Mouse (Mus musculus) layer of hippocampus, adult 11-12 months (tissue): Measurements from ENCODE around the gene Mien1.

ENCODE experiments used
- DNase-seq: peaks from one replicate; pipeline ENCODE4 v3.0.0; 2022; ENCODE audit warnings: low spot score

Gene Mien1

DNA sequence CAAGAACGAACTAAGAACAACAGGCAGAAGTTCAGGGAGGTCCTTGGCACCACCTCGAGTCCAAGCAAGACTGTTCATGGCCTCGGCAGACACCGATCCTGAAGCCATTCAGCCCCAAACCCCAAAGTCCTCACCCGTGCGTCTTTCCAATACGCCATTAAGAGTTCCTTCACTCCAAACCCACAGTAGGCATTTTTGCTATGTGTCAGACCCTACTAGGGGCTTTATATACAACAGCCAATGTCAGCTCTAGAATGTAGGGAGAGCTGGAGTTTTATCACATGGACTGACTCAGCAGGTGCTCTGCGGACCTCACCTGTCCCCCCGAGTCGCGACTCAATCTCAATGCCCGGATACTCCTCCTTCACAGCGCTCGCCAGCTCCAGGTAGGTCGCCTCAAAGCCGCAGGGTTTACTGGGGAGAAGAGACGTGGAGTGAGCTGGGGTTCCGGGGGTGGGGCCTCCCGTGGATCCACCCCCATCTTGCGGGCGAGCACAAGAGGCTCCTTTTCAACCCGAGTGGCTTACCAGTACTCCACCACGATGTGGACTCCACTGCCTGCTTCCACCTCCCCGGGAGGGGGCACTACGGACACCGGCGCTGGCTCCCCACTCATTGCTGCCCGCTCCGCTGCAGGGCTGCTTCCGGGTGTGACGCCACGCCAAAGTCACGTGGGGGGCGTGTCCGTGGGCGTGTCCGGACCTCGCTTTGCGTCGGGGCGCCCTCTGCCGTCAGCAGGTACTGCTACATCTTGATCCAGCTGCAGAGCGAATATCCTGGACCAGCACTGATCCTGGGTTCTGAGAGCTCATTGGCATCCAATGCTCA lies at the start of gene Mien1:
Gene Mien1, minus strand, starts transcription at position 661 of the 828 bp plus-strand sequence.
- peak; percentile 94 for DNase-seq

DNA sequence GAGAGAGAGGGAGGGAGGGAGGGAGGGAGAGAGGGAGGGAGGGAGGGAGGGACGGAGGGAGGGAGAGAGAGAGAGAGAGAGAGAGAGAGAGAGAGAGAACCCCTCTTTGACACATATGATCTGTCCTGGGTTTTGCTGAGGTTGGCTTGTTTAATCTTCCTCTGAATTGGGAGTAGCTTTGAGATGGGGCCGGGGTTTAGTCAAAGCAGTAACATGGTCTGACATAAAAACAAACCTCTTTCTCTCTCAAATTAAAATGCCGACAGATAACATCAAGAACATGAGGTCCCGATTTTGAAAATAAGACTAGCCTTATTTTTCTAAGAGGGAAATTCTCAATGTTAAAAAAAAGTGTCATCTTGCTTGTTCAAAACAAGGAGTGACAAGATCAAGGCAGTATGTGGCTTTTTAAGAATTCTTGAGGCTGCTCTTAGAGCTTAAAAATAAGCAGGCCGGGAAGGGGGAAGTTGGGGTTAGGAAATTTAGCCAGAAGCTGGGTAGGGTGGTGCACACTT lies 48.8 kb upstream of the Mien1 start:
- no peak for DNase-seq

DNA sequence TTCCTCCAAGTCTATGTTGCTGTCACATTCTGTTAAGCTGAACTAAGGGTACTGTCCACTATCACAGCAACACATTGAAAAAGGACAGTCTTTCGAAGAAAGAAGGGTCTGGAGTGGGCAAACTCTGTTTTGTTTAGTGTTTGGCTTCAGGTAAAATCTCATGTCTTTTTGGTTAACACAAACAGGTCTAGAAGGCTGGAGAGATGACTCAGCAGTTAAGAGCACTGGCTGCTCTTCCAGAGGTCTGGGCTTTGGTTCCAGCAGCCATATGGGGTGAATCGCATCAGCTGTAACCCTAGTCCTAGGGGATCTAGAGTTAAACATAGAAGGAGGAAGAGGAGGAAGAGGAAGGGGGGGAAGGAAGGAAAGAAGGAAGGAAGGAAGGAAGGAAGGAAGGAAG lies 47.0 kb upstream of the Mien1 start:
- no peak for DNase-seq

DNA sequence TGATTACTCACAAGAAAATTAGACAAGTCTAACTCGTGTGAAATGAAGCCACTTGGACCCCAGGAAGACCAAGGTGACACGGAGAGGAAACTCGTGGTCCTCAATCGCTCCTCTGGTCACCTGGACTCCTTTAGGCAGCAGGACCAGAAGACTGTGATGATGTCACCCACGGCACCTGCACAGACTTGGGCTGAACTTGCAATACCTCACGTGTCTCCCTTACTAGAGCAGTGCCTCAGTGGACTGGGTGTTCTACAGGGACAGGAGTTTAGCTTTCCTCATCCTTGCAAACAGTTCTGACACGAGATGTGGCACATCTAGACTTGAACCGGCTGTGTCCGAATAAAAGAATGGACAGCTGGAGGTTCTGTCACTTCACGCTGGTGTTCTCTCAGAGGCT lies 43.3 kb upstream of the Mien1 start:
- no peak for DNase-seq

DNA sequence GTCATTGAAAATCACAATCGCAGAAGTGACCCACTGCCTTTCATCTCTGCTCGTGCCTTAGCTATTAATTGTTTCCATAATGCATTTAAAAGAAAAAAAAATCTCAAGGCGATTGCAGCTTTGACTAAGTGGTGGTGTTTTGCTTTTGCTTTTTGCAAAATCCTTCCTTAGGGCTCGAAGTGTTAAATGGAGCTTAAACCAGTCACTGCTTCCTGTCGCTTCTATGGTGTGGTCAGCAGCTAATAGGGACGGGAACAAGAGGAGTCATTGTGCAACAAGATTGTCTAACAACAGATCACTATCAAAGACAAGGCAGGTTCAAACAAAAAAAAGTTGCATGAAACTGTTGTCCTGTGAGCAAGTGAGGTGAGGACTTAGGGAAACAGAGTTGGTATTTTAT lies 42.4 kb upstream of the Mien1 start:
- DNase-seq = no peak

DNA sequence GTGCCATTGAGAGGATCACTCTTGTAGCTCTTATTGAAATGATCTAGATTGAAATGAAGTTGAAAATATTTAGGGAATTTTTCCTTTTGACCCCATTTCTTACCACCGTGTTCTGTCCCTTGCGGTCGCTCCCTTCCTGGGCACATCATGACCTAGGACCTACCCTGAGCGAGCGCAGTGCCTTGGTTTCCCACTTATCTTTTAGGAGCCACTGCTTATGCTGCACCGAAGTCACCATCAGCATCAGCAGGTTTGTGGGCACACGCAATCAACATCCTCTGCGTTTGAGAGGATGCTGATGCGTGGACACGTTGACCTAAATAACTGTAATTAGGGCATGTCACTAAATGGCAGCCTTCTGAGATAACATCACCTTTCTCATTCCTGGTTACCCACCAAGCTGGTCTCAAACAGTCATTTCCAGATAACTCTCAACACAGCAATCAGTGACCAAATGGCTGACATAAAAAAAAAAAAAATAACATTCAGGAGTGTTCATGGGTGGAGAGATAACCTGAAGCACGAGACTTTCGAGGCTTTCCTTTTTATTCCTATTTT lies 41.2 kb upstream of the Mien1 start:
- DNase-seq = no peak

DNA sequence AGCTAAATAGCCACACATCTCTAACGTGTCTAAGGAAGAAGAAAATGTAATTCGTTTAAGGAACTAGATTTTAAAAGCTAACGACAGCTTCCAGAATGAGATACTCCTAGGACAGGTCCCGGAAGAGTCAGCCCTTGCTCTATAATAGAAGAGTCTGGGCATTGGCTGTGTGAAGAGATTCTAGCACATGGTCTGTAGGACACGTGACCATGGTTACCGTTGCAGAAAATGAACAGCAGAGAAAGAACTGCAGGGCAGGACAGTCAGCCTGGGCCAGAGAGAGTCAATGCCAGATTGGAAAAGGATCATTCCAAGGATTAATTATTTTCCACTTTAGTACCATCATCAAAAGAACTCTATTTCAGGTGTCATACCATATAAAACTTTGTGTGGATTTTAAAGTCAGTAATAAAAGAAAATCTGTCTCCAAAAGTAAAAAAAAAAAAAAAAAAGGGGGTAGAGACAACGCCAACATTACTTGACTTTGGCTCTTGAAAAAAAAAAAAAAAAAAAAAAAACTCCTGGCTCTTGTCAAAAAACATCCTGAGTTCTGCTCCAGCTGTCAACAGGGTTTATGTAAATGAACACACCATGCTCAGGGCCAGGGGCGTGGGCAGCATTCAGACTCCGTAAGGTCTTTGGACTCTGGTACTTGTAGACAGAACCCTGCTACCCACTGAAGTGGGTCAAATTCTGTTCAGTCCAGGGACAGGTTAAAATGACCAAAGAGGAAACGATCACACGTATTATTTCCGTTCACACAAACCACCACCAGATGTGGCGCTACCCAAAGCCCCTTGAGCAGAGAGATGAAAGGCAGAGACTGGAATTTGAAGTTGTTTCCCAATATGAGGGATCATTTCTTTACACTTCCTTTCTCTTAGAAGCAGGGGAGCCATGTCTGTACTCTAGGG lies 40.5 kb upstream of the Mien1 start:
- DNase-seq = no peak

DNA sequence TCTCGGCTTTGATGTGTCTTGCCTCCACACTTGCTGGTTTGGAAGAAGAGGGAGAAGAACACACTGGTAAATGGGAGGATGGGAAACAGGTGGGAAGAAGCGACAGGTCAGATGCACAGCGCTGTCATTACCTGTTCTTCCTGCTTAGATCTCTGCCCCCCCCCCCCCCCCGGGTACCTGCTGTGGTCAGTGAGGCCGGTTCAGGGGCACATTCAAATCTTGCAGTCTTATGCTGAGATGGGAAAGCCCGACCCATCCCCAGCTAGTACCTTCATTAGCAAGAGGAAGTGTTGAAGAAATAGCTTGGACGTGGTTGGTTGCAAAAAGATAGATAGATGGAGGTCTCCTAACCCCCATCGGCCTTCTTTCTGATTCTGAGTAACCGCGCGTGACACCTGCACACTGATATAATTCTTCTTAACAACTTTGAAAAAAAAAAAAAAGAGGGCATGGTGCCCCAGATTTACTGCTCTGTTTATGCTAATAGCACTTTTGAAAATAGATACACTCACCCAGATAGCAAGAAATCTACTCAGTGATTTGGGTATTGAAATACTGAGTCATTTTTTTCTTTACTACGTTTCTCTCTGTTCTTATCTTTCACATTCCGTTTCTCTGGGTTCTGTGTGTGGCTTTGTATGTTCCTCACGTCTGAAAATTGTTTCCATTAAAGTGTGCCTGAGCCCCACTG lies 38.4 kb upstream of the Mien1 start:
- DNase-seq = no peak

DNA sequence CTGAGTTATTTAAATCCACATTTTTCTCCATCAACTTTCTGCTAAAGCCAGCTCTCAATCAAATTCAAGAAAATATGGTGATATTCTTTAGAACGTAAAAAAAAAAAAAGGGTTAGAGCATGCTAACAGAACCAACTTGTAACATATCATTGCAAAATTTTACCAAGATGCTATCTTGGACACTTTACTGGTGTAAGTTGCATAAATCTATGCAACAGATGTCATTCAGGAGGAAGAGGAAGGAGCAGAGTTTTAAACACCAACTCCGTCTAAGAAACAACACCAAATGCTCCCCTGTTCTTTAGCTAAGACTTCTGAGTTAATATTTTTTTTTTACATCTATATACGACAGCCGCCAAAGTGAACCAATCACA lies 37.6 kb upstream of the Mien1 start:
- DNase-seq = no peak

DNA sequence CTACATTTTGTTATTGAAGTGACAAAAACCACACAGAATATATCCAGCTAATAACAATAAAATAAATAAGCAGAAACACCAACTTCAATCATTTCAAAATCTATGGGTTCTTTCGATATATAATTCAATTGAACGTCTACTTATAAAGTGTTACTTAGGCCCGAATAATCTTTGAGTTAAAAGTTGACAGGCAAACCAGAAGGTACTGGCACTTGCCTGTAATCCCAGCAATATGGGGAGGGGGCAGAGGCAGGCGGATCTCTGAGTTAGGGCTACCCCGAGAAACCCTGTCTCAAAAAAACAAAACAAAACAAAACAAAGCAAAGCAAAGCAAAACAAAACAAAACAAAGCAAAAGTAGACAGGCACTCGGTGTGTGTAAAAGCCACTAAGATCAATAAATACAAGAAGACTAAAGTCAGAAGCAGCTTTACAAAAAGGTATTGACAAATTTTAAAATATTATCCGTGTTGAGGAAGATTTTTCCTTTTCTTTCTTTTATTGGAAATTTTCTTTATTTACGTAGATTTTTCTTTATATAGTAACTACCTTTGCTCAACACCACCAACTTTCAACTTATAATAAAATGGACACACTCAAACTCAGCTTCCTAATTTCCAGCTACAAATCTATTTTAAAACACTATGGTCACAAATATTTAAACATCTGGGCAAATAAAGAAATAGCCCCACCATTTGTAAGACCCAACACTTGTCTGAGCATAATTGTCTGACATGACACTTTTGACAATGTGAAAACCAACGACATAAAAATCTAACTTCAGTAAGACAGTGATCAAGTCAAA lies 37.0 kb upstream of the Mien1 start:
- no peak for DNase-seq

DNA sequence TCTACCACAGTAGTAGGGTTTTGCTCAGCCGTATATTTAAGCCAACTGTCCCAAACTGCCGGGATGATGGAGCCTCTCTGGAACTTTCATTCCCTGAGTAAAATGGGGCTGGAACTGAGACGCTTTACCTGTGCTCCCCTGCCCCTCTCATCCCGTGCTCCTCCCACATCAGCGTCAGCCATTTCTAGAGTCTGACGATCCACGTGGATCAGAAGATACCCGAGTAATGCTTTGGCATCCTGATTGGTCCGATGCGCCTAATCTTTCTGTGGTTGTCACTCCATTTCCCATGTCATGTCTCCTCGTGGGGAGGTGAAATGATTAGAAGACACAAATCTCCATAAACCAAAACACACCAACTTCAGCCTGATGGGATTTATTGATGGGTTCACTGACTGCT lies 36.2 kb upstream of the Mien1 start:
- DNase-seq = no peak

DNA sequence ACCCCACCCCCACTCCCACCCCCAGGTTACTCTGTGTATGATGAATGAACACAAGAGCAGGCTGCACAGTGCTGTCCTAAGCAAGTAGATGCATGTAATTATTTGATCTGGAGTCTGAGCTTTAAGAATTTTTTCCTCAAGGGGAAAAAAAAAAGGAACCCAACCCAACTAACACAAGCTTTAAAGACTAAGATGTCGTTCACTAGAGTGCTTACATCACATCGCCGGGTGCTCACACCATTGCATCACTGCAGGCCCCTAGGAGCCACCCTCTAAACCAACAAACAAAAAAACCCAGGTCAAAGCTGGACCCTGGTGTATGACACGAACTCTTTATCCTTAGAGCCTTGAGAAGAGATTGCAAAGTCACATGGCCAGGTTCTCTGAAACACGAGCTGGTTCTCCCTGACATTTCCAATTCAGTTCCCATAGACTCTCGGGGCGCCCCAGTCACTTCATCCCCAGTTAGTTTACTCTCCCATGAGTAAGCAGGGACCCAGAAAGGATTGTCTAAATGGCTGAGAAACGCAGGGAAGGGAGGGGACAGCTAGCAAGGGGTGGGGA lies 35.2 kb upstream of the Mien1 start:
- DNase-seq = no peak

DNA sequence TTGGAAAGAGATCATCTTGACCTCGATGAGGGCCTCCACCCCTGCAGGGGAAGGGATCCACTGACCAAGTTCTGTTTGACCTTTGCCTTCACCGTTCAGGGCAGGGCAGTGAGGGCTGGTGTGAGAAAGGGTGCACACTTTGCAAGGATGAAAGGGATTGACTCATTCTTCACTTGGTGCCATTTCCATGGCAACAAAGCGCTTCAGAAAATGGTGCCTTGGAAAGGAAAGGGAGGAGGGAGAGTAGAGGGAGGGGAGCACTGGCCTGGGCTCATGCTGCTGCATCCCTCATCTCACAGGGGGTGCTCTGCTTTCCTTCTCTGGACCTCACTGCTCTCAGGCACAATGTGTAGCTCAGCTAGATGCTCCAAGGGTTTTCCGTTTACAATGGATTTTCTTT lies 33.9 kb upstream of the Mien1 start:
- no peak for DNase-seq

DNA sequence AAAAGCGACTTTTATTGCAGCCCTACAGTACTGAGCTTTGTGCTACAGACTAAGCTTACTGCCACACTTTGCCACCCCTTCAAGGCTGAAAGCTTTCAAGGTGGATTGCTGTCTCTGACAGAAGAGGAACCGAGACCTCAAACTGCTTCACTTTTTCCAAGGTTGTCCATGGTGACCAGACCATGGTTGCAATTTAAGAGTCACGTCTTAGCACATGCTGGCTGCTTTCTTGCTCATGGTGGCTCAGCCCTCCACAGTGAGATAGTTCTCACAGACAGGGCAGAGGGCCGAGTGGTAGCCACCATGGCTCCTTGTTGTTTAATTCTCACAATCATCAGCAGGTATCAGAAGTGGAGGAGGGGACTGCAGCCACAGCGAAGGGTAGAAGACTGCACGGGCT lies 32.0 kb upstream of the Mien1 start:
- DNase-seq = no peak

DNA sequence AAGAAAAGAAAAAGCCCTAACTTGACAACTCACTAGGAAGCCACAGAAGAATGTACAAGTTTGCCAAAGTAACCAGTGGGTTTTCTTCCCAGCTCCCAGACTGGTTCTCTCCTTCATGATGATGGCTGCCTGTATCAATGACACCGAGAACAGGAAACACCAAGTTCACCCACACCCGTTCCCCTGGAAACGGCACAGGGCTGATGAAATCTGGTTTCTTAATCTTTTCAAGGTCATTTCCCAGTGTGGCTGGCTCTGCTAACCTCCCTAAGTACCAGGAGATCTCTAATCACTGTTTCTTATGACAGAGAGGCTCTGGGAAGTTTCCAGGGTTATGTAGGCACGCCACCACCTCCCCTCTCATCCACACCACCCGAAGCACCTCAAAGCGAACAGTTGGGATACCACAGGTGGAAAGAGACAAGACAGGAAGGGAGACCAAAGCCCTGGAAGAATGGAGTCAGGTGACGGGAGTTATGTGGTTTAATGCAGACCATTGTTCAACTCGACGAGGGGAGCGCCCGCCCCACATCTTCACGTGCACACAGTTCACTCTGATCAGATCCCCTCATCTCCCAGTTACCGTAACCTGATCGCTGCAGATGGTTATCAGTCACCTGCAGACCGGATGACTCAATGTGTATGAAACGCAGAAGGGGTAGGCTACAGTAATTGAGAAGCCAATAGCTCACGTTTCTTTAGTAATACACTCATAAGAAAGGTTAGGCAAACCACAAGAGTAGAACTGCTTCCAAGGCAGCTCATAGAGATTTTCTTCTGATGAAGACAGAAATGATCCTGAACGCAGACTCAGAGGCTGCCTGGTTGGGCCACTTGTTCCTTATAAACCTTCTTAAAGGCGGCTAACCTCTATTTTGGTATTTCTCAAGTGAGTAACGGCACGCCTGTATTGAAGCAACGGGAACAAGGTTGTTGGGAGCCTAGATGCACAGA lies 31.2 kb upstream of the Mien1 start:
- DNase-seq = no peak

DNA sequence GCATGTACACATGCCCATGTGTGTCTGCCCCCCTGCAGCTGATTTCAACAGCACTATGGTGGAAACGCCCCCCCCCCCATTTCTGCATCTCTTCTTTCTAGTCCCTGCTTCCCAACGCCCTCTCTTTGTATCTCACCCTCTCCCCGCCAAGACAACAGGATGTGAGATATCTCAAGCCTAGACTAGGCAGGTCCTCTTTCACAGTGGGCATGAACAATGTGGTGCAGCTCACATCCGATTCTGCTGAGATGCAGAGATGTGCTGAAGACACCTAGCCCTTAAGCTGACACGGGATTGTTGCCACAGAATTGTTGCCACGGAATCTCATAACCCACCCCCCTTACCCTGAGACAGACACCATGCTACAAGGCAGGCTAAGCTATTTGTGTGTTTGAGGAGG lies 25.7 kb upstream of the Mien1 start:
- DNase-seq = no peak

DNA sequence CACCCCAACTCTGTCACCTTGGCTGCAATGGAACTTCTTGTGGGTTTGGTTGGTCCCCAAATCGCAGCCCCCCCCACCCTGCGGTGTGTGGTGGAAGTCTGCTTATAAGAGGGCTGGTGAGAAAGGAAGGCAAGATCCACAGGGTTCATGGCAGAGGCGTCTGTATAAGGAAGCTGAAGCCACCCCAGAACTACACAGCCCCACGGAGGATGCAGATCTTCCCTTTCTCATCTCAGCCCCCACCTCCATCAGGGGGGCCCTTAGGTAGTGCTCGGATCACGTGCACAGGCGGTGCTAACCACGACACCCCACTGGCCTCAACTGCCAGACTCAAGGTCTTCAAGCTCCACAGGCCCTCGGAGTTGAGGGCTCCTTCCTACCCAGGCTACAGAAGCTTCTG lies 25.1 kb upstream of the Mien1 start:
- no peak for DNase-seq

DNA sequence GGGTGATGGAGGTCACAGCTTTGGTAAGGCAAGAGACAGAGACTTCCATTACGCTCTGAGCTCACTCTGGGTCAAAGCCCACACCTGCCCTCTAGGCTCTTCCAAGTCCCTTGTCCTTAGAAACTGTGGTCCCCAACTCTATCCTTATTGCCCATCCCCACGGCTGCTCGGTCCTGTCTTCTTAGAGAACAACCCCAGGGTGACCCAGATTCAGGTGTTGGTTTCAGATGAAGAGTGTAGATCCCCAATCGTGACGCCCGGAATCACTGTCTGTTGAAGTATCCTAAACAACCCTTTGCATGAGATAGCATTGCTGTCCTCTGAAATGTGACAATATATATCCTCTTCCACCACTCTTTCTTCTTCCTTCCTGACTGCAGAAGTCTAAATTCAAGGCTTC lies 23.5 kb upstream of the Mien1 start:
- no peak for DNase-seq

DNA sequence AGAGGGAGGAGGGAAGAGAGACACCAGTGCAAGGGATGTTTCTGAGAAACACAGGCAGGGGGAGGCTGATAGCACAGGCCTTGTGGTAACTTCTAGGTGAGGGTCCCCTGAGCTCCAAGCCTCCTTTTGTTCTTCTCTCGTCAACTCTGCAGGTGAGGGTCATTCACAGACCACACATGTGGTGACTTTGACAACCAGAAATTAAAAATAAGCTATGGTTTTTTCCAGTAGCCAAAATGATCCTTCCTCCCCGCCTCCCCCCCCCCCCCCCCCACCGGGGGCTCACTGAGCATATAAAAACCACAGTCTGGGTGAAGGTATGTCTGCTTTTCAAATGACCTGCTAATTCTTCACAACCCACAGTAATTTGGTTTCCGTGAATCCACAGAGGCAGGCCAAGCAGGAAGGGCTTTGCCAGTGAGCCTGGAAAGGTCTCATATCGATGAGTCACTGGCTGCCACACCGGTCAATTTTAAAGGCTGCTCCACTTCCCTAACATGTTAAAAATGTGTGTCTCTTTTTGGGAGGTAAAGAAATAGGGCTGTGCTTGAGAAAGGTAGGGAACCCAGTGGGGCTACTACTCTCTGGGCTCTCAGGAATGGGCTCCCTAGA lies 22.4 kb upstream of the Mien1 start:
- DNase-seq = no peak
